Mouse (Mus musculus) lung, postnatal 0 days (tissue): ENCODE data around the gene Pbx4.

Experiments used
- CTCF ChIP-seq: IDR thresholded peaks from 2 replicates; pipeline ENCODE4 v1.5.1; 2016; ENCODE audit warnings: antibody characterized with exemption, mild to moderate bottlenecking
- EP300 ChIP-seq: IDR thresholded peaks from 2 replicates; pipeline ENCODE4 v1.6.1; 2016; ENCODE audit warnings: antibody characterized with exemption, mild to moderate bottlenecking, control low read depth

DNA sequence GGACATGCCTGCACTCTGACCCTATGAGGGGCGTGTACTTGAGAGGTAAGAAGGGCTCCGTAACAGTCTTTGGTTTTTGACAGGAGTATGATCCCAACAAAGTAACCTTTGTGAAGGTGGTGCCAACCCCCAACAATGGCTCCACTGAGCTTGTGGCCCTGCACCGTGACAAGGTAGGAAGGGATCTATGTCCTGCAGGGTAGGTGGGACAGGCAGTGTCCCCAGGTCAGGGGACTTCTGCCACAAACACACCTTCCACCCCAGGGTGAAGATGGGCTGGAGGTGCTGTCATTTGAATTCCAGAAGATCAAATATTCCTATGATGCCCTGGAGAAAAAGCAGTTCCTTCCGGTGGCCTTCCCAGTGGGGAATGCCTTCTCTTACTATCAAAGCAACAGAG is 38.6 kb upstream of the Pbx4 start:
- TF ChIP-seq CTCF: no peak
- TF ChIP-seq EP300: no peak
